Mouse (Mus musculus) macrophage (primary cell): ENCODE results near the gene Tox2. TPM values are rescaled to one million over a fixed set of nuclear protein-coding genes. Genes with fewer than 3 reads are reported as not detected.

ENCODE experiments used
- H3K27ac ChIP-seq: fragments of 350-480 bp; formaldehyde crosslinking; 2 replicates; pipeline ENCODE4 v1.9.0; 2021
- H3K36me3 ChIP-seq: fragments of 350-480 bp; formaldehyde crosslinking; 2 replicates; pipeline ENCODE4 v1.9.0; 2021; ENCODE audit errors: inconsistent target
- H3K4me3 ChIP-seq: fragments of 350-480 bp; formaldehyde crosslinking; 2 replicates; pipeline ENCODE4 v1.9.0; 2021; ENCODE audit errors: inconsistent target
- H3K79me2 ChIP-seq: fragments of 350-480 bp; formaldehyde crosslinking; 2 replicates; pipeline ENCODE4 v1.9.0; 2021; ENCODE audit errors: inconsistent target
- WGBS: methylation state at CpG from one replicate; pipeline ENCODE4 v1.1.7; 2026; ENCODE audit warnings: inconsistent platforms; ENCODE audit not compliant: missing documents; 5-methylcytosine and 5-hydroxymethylcytosine counted together
- polyA plus RNA-seq: library from polyadenylated mRNA; stranded (reverse); fragments of 250-400 nt; gene quantifications from 3 replicates; pipeline ENCODE4 v1.2.4, GENCODE M21; 2018; ENCODE audit warnings: inconsistent platforms

The Tox2 gene
- polyA plus RNA-seq, 1 experiment from 2014 or later: 11.2 TPM

DNA sequence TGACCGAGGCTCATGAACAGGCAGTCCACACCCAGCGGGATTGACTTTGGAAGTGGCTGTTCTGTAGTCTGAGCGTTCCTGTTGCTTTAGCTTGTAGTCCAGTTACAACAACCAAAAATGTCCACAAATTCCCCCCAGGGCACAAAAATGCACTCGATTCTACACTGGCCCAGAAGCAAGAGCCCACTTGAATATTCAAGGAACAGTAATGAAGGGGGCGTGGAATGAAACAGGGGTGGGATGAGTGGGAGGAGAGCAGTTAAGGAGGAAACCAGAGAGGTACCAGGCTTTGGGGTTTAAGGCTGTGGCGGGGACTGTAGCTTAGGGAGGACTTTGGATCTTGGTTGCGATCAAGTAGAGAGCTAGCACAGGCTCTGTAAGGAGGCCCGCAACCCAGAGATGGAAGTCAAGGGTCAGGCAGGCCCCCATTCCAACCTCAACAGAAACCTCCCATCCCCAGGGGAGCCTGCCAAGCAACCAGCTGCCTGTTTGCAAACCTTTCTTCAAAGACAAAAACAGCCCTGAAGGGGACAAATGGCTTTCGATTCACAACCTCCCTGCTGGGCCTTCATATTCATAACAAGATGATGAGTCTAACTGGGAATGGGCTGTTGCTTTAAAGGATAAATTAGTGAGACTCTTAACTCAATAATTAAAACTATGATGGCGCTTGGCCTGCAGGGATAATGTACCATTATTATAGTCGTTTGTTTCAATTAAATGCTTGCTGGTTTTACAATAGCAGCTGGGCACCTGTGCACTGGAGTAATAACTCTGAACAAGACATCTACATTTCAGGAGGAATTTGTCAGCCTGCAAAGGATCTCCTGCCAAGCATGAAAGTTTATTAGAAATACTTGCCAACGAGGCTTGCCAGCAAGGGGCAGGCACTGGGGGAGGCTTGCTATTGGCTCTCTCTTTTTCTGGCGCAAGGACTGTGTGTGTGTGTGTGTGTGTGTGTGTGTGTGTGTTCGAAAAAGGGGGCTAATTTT lies 97.4 kb downstream of the Tox2 start:
- 81% methylated on average over 13 of the region's 14 CpGs for WGBS
- Histone ChIP-seq H3K4me3 (no peak overlapping the region), H3K36me3 (no peaks in the 10 kb centered on the region), H3K27ac (no peak overlapping the region), H3K79me2 (no peaks in the 10 kb centered on the region)

DNA sequence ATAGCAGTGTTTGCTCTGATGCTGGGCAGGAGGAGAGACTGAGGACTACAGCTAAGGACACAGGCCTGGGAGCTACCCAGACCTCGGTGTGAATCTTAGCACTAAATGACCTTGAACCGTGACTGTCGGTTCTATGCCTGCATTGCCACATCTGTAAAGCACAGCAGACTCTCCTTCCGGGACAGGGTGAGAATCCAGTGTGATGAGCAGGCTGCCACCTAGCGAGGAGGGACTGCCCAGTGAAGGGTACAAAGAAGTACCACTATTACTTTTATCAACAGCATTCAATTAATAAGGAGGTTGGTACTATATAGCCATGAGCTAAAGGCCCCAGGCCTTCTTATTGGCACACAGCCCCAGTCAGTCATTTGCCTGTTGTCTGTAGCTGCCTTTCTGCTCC lies 98.7 kb downstream of the Tox2 start:
- no peaks in the 10 kb centered on the region for H3K79me2 ChIP-seq
- 79% methylated on average over 4 of the region's 5 CpGs for WGBS
- no peak overlapping the region for H3K27ac ChIP-seq
- no peaks in the 10 kb centered on the region for H3K36me3 ChIP-seq
- no peak overlapping the region for H3K4me3 ChIP-seq

DNA sequence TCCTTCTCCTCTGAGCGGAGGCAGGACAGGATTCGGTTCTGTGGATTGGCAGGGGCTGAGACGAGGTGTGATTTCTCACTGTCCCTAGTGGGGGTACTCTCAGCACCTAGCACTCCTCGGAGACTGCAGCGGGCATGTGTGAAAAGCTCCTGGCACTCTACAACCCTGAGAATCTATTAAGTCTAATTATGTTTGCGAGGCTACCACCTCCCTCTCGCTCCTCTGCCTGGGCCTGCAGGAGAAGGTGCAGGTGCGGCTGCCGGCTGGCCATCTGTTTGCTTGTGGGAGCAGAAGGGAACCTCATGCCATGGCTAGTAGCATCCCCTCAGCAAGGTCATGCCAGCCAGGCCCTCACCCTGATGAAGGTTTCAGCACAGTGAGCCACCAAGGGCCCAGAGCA lies 100.1 kb downstream of the Tox2 start:
- H3K79me2 ChIP-seq: no peaks in the 10 kb centered on the region
- H3K36me3 ChIP-seq: no peaks in the 10 kb centered on the region
- no peak overlapping the region for H3K27ac ChIP-seq
- WGBS: 87% methylated on average over 9 of the region's 9 CpGs
- H3K4me3 ChIP-seq: no peak overlapping the region

DNA sequence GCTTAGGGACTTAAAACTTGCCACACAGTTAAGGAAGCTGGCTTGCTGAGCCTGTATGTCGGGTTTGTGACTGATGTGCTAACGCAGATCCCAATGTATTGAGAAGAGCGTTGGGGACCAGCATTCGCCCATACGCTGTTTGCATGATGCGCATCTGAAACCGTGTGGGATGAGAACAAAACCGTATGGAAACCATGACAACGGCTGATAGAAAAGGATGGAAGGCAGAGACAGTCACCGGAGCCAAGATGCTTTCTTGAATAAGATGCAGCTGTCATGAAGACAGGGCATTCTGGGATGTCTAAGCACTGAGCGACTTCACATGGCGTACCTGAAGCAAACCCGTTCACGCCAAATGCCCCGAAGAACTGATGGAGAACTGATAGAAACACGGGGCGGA lies 106.5 kb downstream of the Tox2 start:
- H3K36me3 ChIP-seq: no peaks in the 10 kb centered on the region
- H3K27ac ChIP-seq: no peak overlapping the region
- WGBS: 92% methylated on average over 17 of the region's 17 CpGs
- no peaks in the 10 kb centered on the region for H3K79me2 ChIP-seq
- no peak overlapping the region for H3K4me3 ChIP-seq

DNA sequence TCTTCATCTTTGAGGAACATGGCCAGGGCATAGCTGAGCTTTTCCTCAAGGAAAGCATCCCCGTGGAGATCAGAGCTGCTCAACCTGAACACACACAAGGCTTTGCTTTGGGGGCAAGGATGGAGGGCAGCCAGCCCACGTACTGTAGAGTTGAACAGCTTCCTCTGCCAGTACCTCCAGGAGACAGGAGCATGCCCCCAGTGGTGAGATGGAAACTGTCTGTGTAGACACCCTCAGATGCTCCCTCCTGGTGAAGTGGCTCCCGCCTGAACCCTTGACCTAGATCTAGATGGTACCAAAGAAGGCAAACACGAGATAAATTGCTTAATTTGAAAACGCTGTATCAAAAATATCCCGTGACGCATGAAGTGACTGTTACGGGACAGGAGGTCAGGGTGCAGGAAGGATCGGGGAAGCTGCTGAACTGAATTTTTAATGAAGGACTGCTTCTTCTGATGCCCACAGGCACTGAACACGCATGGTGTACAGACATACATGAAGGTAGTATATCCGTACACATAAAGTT lies 107.3 kb downstream of the Tox2 start:
- Histone ChIP-seq H3K27ac (no peak overlapping the region), H3K79me2 (no peaks in the 10 kb centered on the region), H3K4me3 (no peak overlapping the region), H3K36me3 (no peaks in the 10 kb centered on the region)
- 80% methylated on average over 11 of the region's 11 CpGs for WGBS

DNA sequence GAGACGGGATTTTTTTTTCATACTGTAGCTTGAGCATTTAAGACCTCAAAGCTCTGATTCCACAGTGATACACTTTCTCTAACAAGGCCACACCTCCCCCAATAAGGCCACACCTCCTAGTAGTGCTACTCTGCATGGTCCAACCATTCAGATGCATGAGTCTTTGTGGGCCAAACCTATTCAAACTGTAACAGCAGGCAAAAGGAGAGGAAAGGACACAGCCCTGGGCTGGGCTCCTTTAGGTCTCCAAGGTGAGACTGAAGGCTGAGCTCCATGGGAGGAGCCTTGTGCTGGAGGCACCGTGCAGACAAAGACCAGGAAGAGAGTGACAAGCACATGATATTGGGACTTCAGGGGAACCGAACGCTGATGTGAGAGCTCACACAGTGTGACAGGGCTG lies 114.4 kb downstream of the Tox2 start:
- no peaks in the 10 kb centered on the region for H3K36me3 ChIP-seq
- H3K27ac ChIP-seq: no peak overlapping the region
- H3K79me2 ChIP-seq: no peaks in the 10 kb centered on the region
- H3K4me3 ChIP-seq: no peak overlapping the region
- 85% methylated on average over 4 of the region's 4 CpGs for WGBS

DNA sequence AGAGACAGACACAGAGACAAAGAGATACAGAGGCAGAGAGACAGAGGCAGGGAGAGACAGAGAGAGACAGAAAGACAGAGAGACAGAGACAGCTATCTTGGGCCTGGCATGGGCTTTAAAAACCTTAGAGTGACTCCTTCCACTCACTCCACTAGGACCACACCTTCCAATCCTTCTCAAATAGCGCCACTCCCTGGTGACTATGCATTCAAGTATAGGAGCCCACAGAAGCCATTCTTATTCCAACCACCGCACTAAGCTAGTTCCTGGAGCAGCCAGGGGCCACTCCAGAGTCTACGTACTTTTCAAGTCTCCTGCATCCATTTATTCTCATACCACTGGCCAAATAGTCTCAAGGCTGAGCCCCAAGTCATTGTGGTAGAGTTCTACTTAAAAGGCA lies 115.9 kb downstream of the Tox2 start:
- H3K4me3 ChIP-seq: no peak overlapping the region
- no peaks in the 10 kb centered on the region for H3K36me3 ChIP-seq
- no peak overlapping the region for H3K27ac ChIP-seq
- 91% methylated on average over 3 of the region's 3 CpGs for WGBS
- no peaks in the 10 kb centered on the region for H3K79me2 ChIP-seq

DNA sequence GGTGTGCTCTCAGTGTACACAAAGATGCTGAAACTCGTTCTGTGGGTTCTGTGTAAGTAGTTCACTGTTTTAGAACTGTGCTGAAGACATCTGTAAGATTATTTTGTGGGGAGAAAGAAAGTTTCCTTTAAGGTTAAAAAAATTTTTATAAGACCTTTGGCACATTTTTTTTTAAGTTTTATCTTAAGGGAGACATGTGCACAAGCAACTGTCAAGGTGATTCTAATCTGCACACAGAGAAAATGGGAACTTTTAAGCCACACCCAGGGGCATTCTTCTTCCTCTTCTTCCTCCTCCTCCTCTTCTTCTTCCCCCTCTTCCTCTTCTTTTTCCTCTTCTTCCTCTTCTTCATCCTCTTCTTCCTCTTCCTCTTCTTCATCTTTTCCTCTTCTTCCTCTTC lies 120.2 kb downstream of the Tox2 start:
- no peak overlapping the region for H3K4me3 ChIP-seq
- H3K27ac ChIP-seq: no peak overlapping the region
- no peaks in the 10 kb centered on the region for H3K36me3 ChIP-seq
- no peaks in the 10 kb centered on the region for H3K79me2 ChIP-seq
- 60% methylated on average over 1 of the region's 1 CpGs for WGBS

DNA sequence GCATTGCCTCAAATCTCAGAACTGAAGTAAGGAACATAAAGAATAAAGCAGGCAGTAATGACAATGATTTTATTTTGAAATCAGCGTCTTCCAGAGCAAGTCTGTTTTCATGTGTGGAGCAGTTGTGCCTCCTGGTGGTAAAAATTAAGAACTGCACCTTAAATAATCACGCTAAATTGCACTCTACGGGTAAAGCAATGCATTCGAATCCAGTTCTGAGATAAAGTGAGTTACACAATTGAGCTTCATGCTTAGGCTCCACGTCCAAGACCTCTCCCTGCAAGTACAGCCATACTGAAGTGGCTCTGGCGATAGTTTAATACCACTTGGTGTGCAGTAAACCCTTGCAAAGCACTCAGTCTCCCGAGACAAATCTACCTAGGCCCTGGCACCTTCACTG lies 127.8 kb downstream of the Tox2 start:
- WGBS: 31% methylated on average over 7 of the region's 7 CpGs
- H3K36me3 ChIP-seq: no peaks in the 10 kb centered on the region
- H3K27ac ChIP-seq: no peak overlapping the region
- no peaks in the 10 kb centered on the region for H3K79me2 ChIP-seq
- no peak overlapping the region for H3K4me3 ChIP-seq

DNA sequence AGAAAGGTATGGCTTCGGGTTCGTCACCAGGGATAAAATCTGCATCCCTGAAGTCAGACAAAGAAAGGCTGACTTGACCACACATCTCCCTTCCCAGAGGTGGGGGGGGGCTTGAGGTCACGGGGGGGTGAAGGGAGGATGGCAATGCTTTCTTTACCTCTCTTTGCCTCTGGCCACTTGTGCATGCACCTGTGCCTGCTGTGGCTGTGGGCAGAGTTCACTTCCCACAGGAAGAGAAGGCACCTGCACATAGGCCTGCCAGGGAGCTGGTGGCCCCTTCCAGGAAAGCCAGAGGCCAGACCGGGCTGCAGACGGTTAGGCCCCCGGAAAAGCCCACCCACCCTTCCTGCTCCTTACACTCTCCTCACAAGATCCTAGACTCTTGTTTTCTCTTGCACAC lies 128.5 kb downstream of the Tox2 start:
- 71% methylated on average over 6 of the region's 6 CpGs for WGBS
- no peaks in the 10 kb centered on the region for H3K36me3 ChIP-seq

DNA sequence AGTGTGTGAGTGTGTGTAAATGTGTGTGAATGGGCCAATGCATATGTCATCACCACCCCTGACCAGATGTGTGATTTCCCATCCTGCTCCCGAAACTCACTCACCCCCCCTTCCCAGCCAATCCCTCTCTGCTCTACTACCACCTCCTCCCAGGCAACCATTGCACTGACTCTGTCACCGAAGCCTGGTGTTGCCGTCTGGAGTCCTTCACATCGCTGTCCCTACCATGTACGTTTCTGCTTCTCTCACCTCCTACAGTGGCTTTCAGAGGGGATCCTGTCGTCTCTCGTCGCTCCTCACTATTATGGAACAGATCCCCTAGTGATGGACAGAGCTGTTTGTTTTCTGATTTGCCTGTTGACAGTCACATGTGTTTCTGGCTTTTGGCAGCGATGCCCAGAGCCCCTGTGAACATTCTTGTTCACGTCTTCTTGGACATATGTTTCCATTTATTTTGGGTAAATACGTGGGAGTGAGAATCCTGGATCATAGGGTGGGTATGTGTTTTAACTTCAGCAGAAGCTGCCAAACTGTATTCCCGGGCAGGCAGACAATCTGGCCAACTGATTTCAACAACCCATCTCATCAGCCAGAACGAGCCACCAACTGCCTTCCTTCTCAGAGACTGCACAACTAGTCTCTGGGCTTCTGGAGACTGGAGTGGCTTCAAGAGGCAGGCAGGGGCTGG lies 129.6 kb downstream of the Tox2 start:
- Histone ChIP-seq H3K27ac (no peak overlapping the region), H3K36me3 (no peaks in the 10 kb centered on the region), H3K79me2 (no peaks in the 10 kb centered on the region), H3K4me3 (no peak overlapping the region)
- WGBS: 86% methylated on average over 13 of the region's 13 CpGs

More for the DNA sequence above, 128.5 kb downstream of the Tox2 start:
- no peak overlapping the region for H3K4me3 ChIP-seq
- no peaks in the 10 kb centered on the region for H3K79me2 ChIP-seq
- H3K27ac ChIP-seq: no peak overlapping the region

DNA sequence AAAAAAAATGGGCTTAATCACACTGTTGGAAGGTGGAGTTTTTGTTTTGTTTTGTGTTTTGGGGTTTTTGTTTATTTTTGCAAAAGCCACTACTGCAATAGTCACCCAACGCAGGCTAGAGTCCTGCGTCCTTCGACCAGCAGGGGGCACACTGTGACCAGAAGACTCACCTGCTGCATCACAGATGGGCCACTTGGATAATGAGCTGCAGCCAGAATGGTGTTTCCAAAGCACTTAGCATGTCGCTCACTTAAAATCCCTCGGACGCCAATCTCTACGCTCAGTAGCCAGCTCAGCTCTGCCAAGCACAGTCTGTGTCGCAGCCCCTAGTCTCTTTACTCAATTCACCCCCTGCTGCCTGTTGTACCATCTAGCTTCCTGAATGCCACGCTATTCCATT lies 137.3 kb downstream of the Tox2 start:
- 31% methylated on average over 9 of the region's 9 CpGs for WGBS
- H3K79me2 ChIP-seq: no peaks in the 10 kb centered on the region
- H3K27ac ChIP-seq: no peak overlapping the region
- H3K4me3 ChIP-seq: no peak overlapping the region
- no peaks in the 10 kb centered on the region for H3K36me3 ChIP-seq

DNA sequence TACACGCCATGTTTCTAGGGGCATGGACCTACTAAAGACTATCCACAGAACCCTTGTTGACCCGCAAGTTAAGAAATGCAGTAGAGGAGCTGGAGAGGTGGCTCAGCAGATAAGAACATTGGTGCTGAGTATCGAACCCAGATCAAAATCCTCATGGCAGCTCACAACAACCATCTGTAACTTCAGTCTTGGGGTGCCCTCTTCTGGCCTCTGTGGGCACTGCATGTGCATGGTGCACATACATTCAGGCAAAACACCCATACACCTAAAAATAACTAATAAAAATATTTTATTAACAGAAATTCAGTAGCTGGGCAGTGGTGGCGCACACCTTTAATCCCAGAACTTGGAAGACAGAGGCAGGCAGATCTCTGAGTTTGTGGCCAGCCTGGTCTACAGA lies 140.7 kb downstream of the Tox2 start:
- 98% methylated on average over 3 of the region's 4 CpGs for WGBS
- Histone ChIP-seq H3K79me2 (no peaks in the 10 kb centered on the region), H3K4me3 (no peak overlapping the region), H3K27ac (no peak overlapping the region), H3K36me3 (no peaks in the 10 kb centered on the region)

DNA sequence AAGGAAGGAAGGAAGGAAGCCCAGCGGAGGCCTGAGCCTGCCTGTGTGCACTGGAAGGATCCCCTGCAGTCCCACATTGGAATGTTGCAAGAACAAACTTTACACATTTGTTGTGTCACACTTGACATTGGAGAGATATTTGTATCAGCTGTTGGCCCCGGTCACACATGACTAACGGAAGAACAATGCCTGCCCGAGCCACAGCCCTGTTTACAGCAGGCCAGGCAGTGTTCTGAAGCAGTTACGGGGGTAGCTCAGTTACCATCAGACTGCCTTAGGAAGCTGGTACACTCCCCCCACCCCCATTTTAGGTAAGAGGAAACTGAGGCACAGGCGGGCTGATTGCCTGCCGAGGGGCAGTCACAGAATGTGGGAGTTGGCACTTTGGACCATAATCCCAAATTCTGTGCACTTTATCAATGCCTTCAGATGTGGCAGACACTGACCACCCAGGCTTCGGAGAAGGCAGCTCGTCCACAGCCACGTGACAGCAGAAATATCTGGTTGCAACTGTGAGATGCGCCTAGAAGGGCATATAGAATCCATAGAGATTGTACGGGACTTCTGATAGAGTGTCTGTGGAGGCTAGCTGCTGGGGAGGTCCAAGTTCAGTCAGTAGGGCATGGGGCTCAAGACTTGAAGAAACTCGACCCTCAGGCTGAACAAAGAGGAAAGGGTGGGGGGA lies 142.2 kb downstream of the Tox2 start:
- WGBS: 89% methylated on average over 13 of the region's 13 CpGs
- Histone ChIP-seq H3K27ac (no peak overlapping the region), H3K79me2 (no peaks in the 10 kb centered on the region), H3K36me3 (no peaks in the 10 kb centered on the region), H3K4me3 (no peak overlapping the region)
